Mouse (Mus musculus): Measurements from ENCODE around the gene Synj2. TPM values are rescaled to one million over a fixed set of nuclear protein-coding genes. Genes with fewer than 3 reads are reported as not detected.

Synj2 gene
- polyA plus RNA-seq, 1 experiment = 7.6 TPM

DNA sequence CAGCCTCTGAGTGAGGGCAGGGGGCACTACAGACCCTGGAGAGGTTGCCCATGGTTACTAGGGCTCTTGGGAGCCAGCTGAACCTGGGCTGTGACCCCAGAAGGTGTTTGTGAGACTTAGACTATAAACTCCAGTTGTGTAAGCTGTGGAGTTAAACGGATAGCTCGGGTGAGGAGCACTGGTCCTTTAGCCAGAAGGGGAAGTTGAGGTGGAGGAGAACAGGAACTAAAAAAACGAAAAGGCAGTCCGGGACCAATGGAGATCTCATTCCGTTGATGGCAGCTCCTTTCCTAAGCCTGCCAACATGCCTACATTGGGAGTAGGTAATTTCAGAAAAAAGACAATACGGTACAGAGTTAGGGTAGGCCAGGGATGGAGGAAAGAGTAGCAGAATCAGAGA, 60.3 kb downstream of the Synj2 start:
- H3K27me3 ChIP-seq (ENCODE audit: control insufficient read depth, insufficient read depth, low read length, poor library complexity, severe bottlenecking) = no peaks in the 10 kb centered on the region
- peaks cover 2% of the 10 kb centered on the region for H3K4me1 ChIP-seq (ENCODE audit: control insufficient read depth, insufficient read depth, low read length)
- no peaks in the 10 kb centered on the region for H3K9me3 ChIP-seq (replicated peaks; ENCODE audit: control insufficient read depth, insufficient read depth, low read length, poor library complexity, severe bottlenecking)
- no peaks in the 10 kb centered on the region for H3K36me3 ChIP-seq (ENCODE audit: control insufficient read depth, insufficient read depth, low read length, poor library complexity, severe bottlenecking)
- H3K27ac ChIP-seq (ENCODE audit: insufficient read depth, low read length) = no peak overlapping the region
- no peak for TF ChIP-seq CTCF (IDR thresholded peaks at IDR 0.05; ENCODE audit: low read depth, low read length)
- TF ChIP-seq POLR2A (IDR thresholded peaks at IDR 0.05; ENCODE audit: insufficient read depth, low read length) = no peak
- no peak for TF ChIP-seq EP300 (IDR thresholded peaks at IDR 0.05; ENCODE audit: insufficient read depth, low read depth, low read length)
- H3K4me3 ChIP-seq (ENCODE audit: low read depth, low read length) = no peak overlapping the region
- H3K9ac ChIP-seq (ENCODE audit: low read depth, poor library complexity, severe bottlenecking) = no peak overlapping the region

DNA sequence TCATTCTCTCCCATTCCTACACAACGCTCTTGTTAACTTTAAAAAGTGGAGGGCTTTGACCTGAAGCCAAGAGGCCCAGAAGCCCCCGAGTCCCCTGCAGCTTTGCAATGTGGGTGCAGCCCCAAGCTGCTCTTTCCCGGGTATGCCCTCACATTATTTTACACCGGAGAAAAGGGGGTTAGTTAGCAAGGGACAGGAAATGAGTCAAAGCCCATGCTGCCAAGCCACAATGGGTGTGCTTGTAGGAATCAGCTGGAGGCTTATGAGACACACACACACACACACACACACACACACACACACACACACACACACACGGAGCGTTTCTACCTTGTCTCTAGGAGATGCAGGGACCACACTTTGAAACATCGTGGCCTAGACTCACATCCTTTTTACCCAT, 60.8 kb downstream of the Synj2 start:
- no peak overlapping the region for H3K4me3 ChIP-seq (ENCODE audit: low read depth, low read length)
- H3K27me3 ChIP-seq (ENCODE audit: control insufficient read depth, insufficient read depth, low read length, poor library complexity, severe bottlenecking) = no peaks in the 10 kb centered on the region
- no peak overlapping the region for H3K9ac ChIP-seq (ENCODE audit: low read depth, poor library complexity, severe bottlenecking)
- peaks cover 2% of the 10 kb centered on the region for H3K4me1 ChIP-seq (ENCODE audit: control insufficient read depth, insufficient read depth, low read length)
- H3K36me3 ChIP-seq (ENCODE audit: control insufficient read depth, insufficient read depth, low read length, poor library complexity, severe bottlenecking) = no peaks in the 10 kb centered on the region
- no peak for TF ChIP-seq POLR2A (IDR thresholded peaks at IDR 0.05; ENCODE audit: insufficient read depth, low read length)
- TF ChIP-seq CTCF (IDR thresholded peaks at IDR 0.05; ENCODE audit: low read depth, low read length) = no peak
- no peak for TF ChIP-seq EP300 (IDR thresholded peaks at IDR 0.05; ENCODE audit: insufficient read depth, low read depth, low read length)
- no peak overlapping the region for H3K27ac ChIP-seq (ENCODE audit: insufficient read depth, low read length)
- H3K9me3 ChIP-seq (replicated peaks; ENCODE audit: control insufficient read depth, insufficient read depth, low read length, poor library complexity, severe bottlenecking) = no peaks in the 10 kb centered on the region

GRCm38 (mm10) chr17:6002563-6002962, 61.5 kb downstream of the Synj2 start:
- H3K4me3 ChIP-seq (ENCODE audit: low read depth, low read length) = no peak overlapping the region
- H3K9me3 ChIP-seq (replicated peaks; ENCODE audit: control insufficient read depth, insufficient read depth, low read length, poor library complexity, severe bottlenecking) = no peaks in the 10 kb centered on the region
- no peaks in the 10 kb centered on the region for H3K36me3 ChIP-seq (ENCODE audit: control insufficient read depth, insufficient read depth, low read length, poor library complexity, severe bottlenecking)
- no peaks in the 10 kb centered on the region for H3K27me3 ChIP-seq (ENCODE audit: control insufficient read depth, insufficient read depth, low read length, poor library complexity, severe bottlenecking)
- no peak overlapping the region for H3K9ac ChIP-seq (ENCODE audit: low read depth, poor library complexity, severe bottlenecking)
- H3K27ac ChIP-seq (ENCODE audit: insufficient read depth, low read length) = no peak overlapping the region
- no peak for TF ChIP-seq CTCF (IDR thresholded peaks at IDR 0.05; ENCODE audit: low read depth, low read length)
- no peak for TF ChIP-seq EP300 (IDR thresholded peaks at IDR 0.05; ENCODE audit: insufficient read depth, low read depth, low read length)
- no peak for TF ChIP-seq POLR2A (IDR thresholded peaks at IDR 0.05; ENCODE audit: insufficient read depth, low read length)
- peaks cover 2% of the 10 kb centered on the region for H3K4me1 ChIP-seq (ENCODE audit: control insufficient read depth, insufficient read depth, low read length)

DNA sequence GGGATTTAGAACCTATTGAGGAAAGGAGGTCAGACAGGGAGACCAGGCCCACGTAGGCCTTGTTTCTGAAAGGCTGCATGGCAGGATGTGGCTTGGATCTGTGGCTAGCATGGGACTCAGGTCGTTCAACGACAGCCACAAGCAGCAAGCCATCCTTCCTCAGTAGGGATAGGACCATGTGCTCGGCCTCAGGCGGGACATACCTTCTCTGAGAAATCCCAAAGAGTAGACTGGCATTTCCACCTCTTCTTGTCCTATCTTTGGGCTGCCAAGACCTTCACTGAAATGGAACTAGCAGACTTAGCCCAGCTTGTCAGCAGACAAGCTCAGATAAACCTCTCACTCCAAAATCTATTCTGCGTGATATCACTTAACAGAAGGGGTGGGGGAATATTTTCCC, 62.6 kb downstream of the Synj2 start:
- no peaks in the 10 kb centered on the region for H3K36me3 ChIP-seq (ENCODE audit: control insufficient read depth, insufficient read depth, low read length, poor library complexity, severe bottlenecking)

GRCm38 (mm10) chr17:6005246-6005637, 64.2 kb downstream of the Synj2 start:
- Histone ChIP-seq H3K36me3 (ENCODE audit: control insufficient read depth, insufficient read depth, low read length, poor library complexity, severe bottlenecking) (no peaks in the 10 kb centered on the region), H3K4me3 (ENCODE audit: low read depth, low read length) (peak overlapping the region; percentile 24), H3K9ac (ENCODE audit: low read depth, poor library complexity, severe bottlenecking) (0 out of 2 replicates have a peak overlapping the region, but pooled peaks have one; percentile 5), H3K9me3 (replicated peaks; ENCODE audit: control insufficient read depth, insufficient read depth, low read length, poor library complexity, severe bottlenecking) (no peaks in the 10 kb centered on the region), H3K4me1 (ENCODE audit: control insufficient read depth, insufficient read depth, low read length) (no peaks in the 10 kb centered on the region), H3K27me3 (ENCODE audit: control insufficient read depth, insufficient read depth, low read length, poor library complexity, severe bottlenecking) (no peaks in the 10 kb centered on the region), H3K27ac (ENCODE audit: insufficient read depth, low read length) (no peak overlapping the region)
- no peak for TF ChIP-seq CTCF (IDR thresholded peaks at IDR 0.05; ENCODE audit: low read depth, low read length)
- TF ChIP-seq POLR2A (IDR thresholded peaks at IDR 0.05; ENCODE audit: insufficient read depth, low read length) = peak; percentile 32

More for the DNA sequence above, 62.6 kb downstream of the Synj2 start:
- Histone ChIP-seq H3K9ac (ENCODE audit: low read depth, poor library complexity, severe bottlenecking) (no peak overlapping the region), H3K27ac (ENCODE audit: insufficient read depth, low read length) (no peak overlapping the region), H3K27me3 (ENCODE audit: control insufficient read depth, insufficient read depth, low read length, poor library complexity, severe bottlenecking) (no peaks in the 10 kb centered on the region), H3K9me3 (replicated peaks; ENCODE audit: control insufficient read depth, insufficient read depth, low read length, poor library complexity, severe bottlenecking) (no peaks in the 10 kb centered on the region), H3K4me1 (ENCODE audit: control insufficient read depth, insufficient read depth, low read length) (no peaks in the 10 kb centered on the region), H3K4me3 (ENCODE audit: low read depth, low read length) (no peak overlapping the region)
- TF ChIP-seq POLR2A (IDR thresholded peaks at IDR 0.05; ENCODE audit: insufficient read depth, low read length) (no peak), EP300 (IDR thresholded peaks at IDR 0.05; ENCODE audit: insufficient read depth, low read depth, low read length) (no peak), CTCF (IDR thresholded peaks at IDR 0.05; ENCODE audit: low read depth, low read length) (no peak)

DNA sequence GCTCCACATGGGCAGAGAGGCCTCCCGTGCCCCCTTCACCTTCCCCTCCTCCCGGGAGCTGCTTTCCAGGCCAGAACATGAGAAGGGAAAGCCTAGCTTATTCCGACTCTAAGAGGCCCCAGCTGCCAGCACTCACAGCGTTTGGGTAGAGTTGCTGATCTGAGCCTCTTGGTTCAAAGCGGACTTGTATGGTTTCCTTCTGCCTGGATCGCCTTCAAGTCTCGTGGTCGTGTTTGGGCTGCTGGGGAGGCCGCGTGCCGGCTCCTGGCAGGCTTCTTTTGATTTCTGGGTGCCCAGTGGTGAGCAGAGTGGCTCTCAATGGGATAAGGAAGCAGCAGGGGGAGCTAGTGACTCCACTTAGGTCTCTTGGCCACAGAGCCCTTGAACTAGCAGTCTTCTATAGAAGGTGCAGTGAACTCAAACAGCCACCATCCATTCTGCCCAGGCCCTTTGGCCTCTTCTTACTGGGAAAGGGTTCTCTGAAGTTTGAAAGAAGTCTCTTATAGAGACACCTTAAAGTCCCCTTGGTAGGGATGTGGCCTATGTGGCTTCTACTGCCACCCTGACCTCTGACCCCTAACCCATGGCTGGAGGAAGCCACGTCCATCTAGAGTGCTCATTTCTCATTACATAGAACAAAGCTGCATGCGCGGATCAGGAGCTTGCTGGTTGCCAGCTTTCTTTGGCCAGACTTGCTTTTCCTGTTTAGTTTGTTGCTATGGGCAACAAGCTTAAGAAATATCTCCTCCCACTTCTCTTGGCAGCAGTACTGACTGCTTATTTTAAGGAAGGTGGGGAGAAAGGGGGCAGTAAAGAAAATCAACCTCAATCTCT, 64.8 kb downstream of the Synj2 start:
- H3K9me3 ChIP-seq (replicated peaks; ENCODE audit: control insufficient read depth, insufficient read depth, low read length, poor library complexity, severe bottlenecking) = no peaks in the 10 kb centered on the region
- TF ChIP-seq CTCF (IDR thresholded peaks at IDR 0.05; ENCODE audit: low read depth, low read length) = peak; percentile 39
- no peak for TF ChIP-seq EP300 (IDR thresholded peaks at IDR 0.05; ENCODE audit: insufficient read depth, low read depth, low read length)
- H3K4me1 ChIP-seq (ENCODE audit: control insufficient read depth, insufficient read depth, low read length) = no peaks in the 10 kb centered on the region
- H3K27ac ChIP-seq (ENCODE audit: insufficient read depth, low read length) = no peak overlapping the region
- H3K4me3 ChIP-seq (ENCODE audit: low read depth, low read length) = peak overlapping the region; percentile 24
- H3K36me3 ChIP-seq (ENCODE audit: control insufficient read depth, insufficient read depth, low read length, poor library complexity, severe bottlenecking) = no peaks in the 10 kb centered on the region
- H3K9ac ChIP-seq (ENCODE audit: low read depth, poor library complexity, severe bottlenecking) = 0 out of 2 replicates have a peak overlapping the region, but pooled peaks have one; percentile 5
- no peaks in the 10 kb centered on the region for H3K27me3 ChIP-seq (ENCODE audit: control insufficient read depth, insufficient read depth, low read length, poor library complexity, severe bottlenecking)
